Mouse (Mus musculus) left cerebral cortex, adult 8-10 months (tissue): ENCODE data around the gene Oas1c. TPM values are rescaled to one million over a fixed set of nuclear protein-coding genes. Genes with fewer than 3 reads are reported as not detected.

Experiments used
- DNase-seq, 2 experiments: peaks; one replicate each; pipeline ENCODE4 v3.0.0; 2022; ENCODE audit warnings: low spot score in 2 of 2
- microRNA-seq, 2 experiments: library from miRNA; unstranded; fragments of <30 nt; microRNA quantifications; one replicate each; pipeline ENCODE4 v1.2.0; 2022
- total RNA-seq, 4 experiments: library from RNA; stranded (reverse); gene quantifications; 2 replicates each; pipeline ENCODE4 v1.2.4; 2022

Gene Oas1c
- total RNA-seq, 4 experiments from 2014 or later, result 0.46 to 1.9 (median 1.5) TPM

- DNase-seq, result no peak
These were observed 29.9 kb downstream of the Oas1c start for GRCm38 (mm10) chr5:120782446-120782845.

GRCm38 (mm10) chr5:120781646-120782045 lies 30.7 kb downstream of the Oas1c start:
- no peak for DNase-seq

- no peak for DNase-seq
These were observed 32.4 kb downstream of the Oas1c start for GRCm38 (mm10) chr5:120779922-120780321.

- DNase-seq, result no peak
These were observed 33.4 kb downstream of the Oas1c start for GRCm38 (mm10) chr5:120778941-120779340.

DNA sequence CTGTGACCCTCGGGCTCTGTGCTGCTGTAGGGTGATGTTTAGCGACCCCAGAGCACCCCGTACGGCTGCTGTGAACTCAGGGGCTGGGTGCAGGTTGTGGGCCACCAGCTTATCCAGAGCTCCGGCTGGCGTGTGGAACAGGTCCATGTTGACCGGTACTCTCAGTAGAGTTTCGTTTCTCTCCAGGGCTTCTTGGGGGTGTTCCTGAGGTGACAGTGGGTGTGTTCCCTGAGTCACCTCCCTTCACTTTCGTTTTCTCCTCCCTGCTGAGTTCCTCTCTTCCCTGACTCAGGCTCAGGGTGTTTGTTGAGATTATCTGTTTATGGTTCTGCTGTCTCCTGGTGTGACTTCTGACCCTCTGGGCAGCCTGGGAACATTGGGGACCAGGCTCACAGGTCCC lies 34.8 kb downstream of the Oas1c start, which contains the start of gene Oas3:
Gene Oas3, minus strand, starts transcription at position 184 of the 400 bp plus-strand sequence.
- no peak for DNase-seq

- DNase-seq, result no peak
These were observed 35.5 kb downstream of the Oas1c start for GRCm38 (mm10) chr5:120776801-120777200.

GRCm38 (mm10) chr5:120775287-120775985 lies 36.9 kb downstream of the Oas1c start:
- DNase-seq, result no peak

- DNase-seq, result no peak
These were observed 42.9 kb downstream of the Oas1c start for GRCm38 (mm10) chr5:120769396-120769795.

GRCm38 (mm10) chr5:120765010-120765409 lies 47.3 kb downstream of the Oas1c start:
- no peak for DNase-seq

GRCm38 (mm10) chr5:120761901-120762300 lies 50.4 kb downstream of the Oas1c start:
- DNase-seq, result no peak

GRCm38 (mm10) chr5:120754215-120754614 lies 58.1 kb downstream of the Oas1c start:
- DNase-seq, result no peak

- no peak for DNase-seq
These were observed 59.5 kb downstream of the Oas1c start for GRCm38 (mm10) chr5:120752786-120753185.

- no peak for DNase-seq
These were observed 61.1 kb downstream of the Oas1c start for GRCm38 (mm10) chr5:120751206-120751605.

Small RNAs within 50 kb of the gene (microRNA-seq; reads per million reads assigned to microRNA genes)
- 0 reads per million in 2 experiments for gene Gm22907

Other genes with a start within 250 kb of the Oas1c start
- gene Tpcn1, start 223.8 kb downstream of the Oas1c start, total RNA-seq, result 10 to 100 TPM; 32.5 to 41.9 (median 34.2) TPM
- 1 to 10 TPM in 3 of 4 experiments, under 1 TPM in 1; 0.78 to 1.3 (median 1.3) TPM for gene Iqcd, start 223.5 kb downstream of the Oas1c start, total RNA-seq
- 10 to 100 TPM; 25.1 to 30.2 (median 28.8) TPM for gene Rita1, start 199.9 kb downstream of the Oas1c start, total RNA-seq
- gene Ddx54, start 199.8 kb downstream of the Oas1c start, total RNA-seq, result 10 to 100 TPM; 32.4 to 36.9 (median 35.7) TPM
- gene Cfap73, start 178.3 kb downstream of the Oas1c start, total RNA-seq, result under 1 TPM in 2 of 4 experiments, not detected in 2; 0.55 to 0.58 TPM
- 10 to 100 TPM; 68.8 to 89.5 (median 83.1) TPM for gene Rasal1, start 163.7 kb downstream of the Oas1c start, total RNA-seq
- gene Dtx1, start 100.6 kb downstream of the Oas1c start, total RNA-seq, result 10 to 100 TPM; 64.7 to 71.7 (median 69.7) TPM
- gene Oas2, start 62.7 kb downstream of the Oas1c start, total RNA-seq, result under 1 TPM in 2 of 4 experiments, not detected in 2; 0.21 to 0.27 TPM
- gene Oas3, start 34.9 kb downstream of the Oas1c start, total RNA-seq, result not detected
- gene Oas1e, start 17.0 kb downstream of the Oas1c start, total RNA-seq, result not detected
- gene Oas1f, start 34.9 kb upstream of the Oas1c start, total RNA-seq, result not detected
- not detected for gene Oas1h, start 48.9 kb upstream of the Oas1c start, total RNA-seq
- gene Oas1g, start 75.1 kb upstream of the Oas1c start, total RNA-seq, result 1 to 10 TPM in 1 of 4 experiments, under 1 TPM in 1, not detected in 2; 0.27 to 1.4 TPM
- gene Oas1a, start 95.0 kb upstream of the Oas1c start, total RNA-seq, result under 1 TPM; 0.20 to 0.86 (median 0.57) TPM
- not detected for gene Oas1d, start 102.0 kb upstream of the Oas1c start, total RNA-seq
- gene Rph3a, start 197.6 kb upstream of the Oas1c start, total RNA-seq, result 100 to 1,000 TPM; 305 to 327 (median 312) TPM